Mouse (Mus musculus) lung, adult 2 months (tissue): ENCODE data around the gene Apba3.

Source experiments
- CTCF ChIP-seq: fragments of 200-500 bp; IDR thresholded peaks from 2 replicates; pipeline ENCODE4 v1.5.1; 2011; ENCODE audit warnings: mild to moderate bottlenecking, low read length, control low read depth; ENCODE audit not compliant: insufficient read depth
- POLR2A ChIP-seq: fragments of 200-500 bp; IDR thresholded peaks from 2 replicates; pipeline ENCODE4 v1.6.1; 2011; ENCODE audit warnings: low read depth, mild to moderate bottlenecking, control low read depth, low read length, borderline replicate concordance; ENCODE audit errors: extremely low read depth

GRCm38 (mm10) chr10:81252424-81253419 is 14.0 kb upstream of the Apba3 start, which contains the start of gene Matk:
- TF ChIP-seq POLR2A (no peak), CTCF (no peak)
